Mouse (Mus musculus): ENCODE measurements around the gene Tmie. TPM values are rescaled to one million over a fixed set of nuclear protein-coding genes. Genes with fewer than 3 reads are reported as not detected.

Tmie gene
- polyA plus RNA-seq, 1 experiment = 1.6 TPM

GRCm38 (mm10) chr9:110902271-110902670 lies 22.4 kb upstream of the Tmie start:
- H3K4me3 ChIP-seq (ENCODE audit: low read depth, low read length) = no peak overlapping the region
- no peaks in the 10 kb centered on the region for H3K4me1 ChIP-seq (ENCODE audit: control insufficient read depth, insufficient read depth, low read length)
- H3K9me3 ChIP-seq (replicated peaks; ENCODE audit: control insufficient read depth, insufficient read depth, low read length, poor library complexity, severe bottlenecking) = peaks cover 2% of the 10 kb centered on the region; the same call in 1 of the 2 replicates
- TF ChIP-seq CTCF (IDR thresholded peaks at IDR 0.05; ENCODE audit: low read depth, low read length) (no peak), EP300 (IDR thresholded peaks at IDR 0.05; ENCODE audit: insufficient read depth, low read depth, low read length) (no peak), POLR2A (IDR thresholded peaks at IDR 0.05; ENCODE audit: insufficient read depth, low read length) (no peak)
- H3K9ac ChIP-seq (ENCODE audit: low read depth, poor library complexity, severe bottlenecking) = no peak overlapping the region
- no peaks in the 10 kb centered on the region for H3K27me3 ChIP-seq (ENCODE audit: control insufficient read depth, insufficient read depth, low read length, poor library complexity, severe bottlenecking)
- H3K27ac ChIP-seq (ENCODE audit: insufficient read depth, low read length) = no peak overlapping the region
- H3K36me3 ChIP-seq (ENCODE audit: control insufficient read depth, insufficient read depth, low read length, poor library complexity, severe bottlenecking) = no peaks in the 10 kb centered on the region

GRCm38 (mm10) chr9:110901204-110901603 lies 21.3 kb upstream of the Tmie start:
- Histone ChIP-seq H3K4me1 (ENCODE audit: control insufficient read depth, insufficient read depth, low read length) (no peaks in the 10 kb centered on the region), H3K9me3 (replicated peaks; ENCODE audit: control insufficient read depth, insufficient read depth, low read length, poor library complexity, severe bottlenecking) (no peaks in the 10 kb centered on the region), H3K36me3 (ENCODE audit: control insufficient read depth, insufficient read depth, low read length, poor library complexity, severe bottlenecking) (no peaks in the 10 kb centered on the region), H3K27me3 (ENCODE audit: control insufficient read depth, insufficient read depth, low read length, poor library complexity, severe bottlenecking) (no peaks in the 10 kb centered on the region), H3K4me3 (ENCODE audit: low read depth, low read length) (no peak overlapping the region), H3K9ac (ENCODE audit: low read depth, poor library complexity, severe bottlenecking) (no peak overlapping the region), H3K27ac (ENCODE audit: insufficient read depth, low read length) (no peak overlapping the region)
- no peak for TF ChIP-seq POLR2A (IDR thresholded peaks at IDR 0.05; ENCODE audit: insufficient read depth, low read length)
- no peak for TF ChIP-seq CTCF (IDR thresholded peaks at IDR 0.05; ENCODE audit: low read depth, low read length)
- TF ChIP-seq EP300 (IDR thresholded peaks at IDR 0.05; ENCODE audit: insufficient read depth, low read depth, low read length) = no peak

DNA sequence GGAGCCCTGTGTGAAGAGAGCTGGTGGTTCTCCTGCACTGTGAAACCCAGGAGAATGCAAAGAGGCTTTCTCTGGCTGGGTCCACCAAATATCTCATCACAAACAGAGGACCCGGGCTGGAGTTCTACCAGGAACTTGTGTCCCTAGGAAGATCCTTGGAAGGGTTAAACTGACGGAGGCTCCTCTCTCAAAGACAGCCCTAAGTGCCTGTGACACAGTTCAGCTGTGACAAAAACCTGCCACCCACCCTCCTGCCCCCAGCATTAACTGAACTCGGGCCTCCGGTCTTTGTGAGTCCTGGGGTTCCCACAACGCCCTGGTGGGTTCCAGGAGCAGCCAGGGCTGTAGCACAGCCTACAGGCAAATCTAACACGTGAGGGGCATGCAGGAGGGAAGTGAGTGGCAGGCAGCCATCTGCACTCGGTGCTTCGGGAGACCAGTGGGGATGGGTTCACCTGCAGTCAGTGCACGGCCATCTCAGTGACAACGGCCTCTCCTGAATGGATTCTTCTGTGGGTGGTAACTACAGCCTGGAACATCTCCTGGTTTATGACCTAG lies 19.6 kb upstream of the Tmie start:
- Histone ChIP-seq H3K4me1 (ENCODE audit: control insufficient read depth, insufficient read depth, low read length) (no peaks in the 10 kb centered on the region), H3K4me3 (ENCODE audit: low read depth, low read length) (no peak overlapping the region), H3K9me3 (replicated peaks; ENCODE audit: control insufficient read depth, insufficient read depth, low read length, poor library complexity, severe bottlenecking) (no peaks in the 10 kb centered on the region), H3K9ac (ENCODE audit: low read depth, poor library complexity, severe bottlenecking) (no peak overlapping the region), H3K27ac (ENCODE audit: insufficient read depth, low read length) (no peak overlapping the region), H3K36me3 (ENCODE audit: control insufficient read depth, insufficient read depth, low read length, poor library complexity, severe bottlenecking) (no peaks in the 10 kb centered on the region), H3K27me3 (ENCODE audit: control insufficient read depth, insufficient read depth, low read length, poor library complexity, severe bottlenecking) (no peaks in the 10 kb centered on the region)
- TF ChIP-seq CTCF (IDR thresholded peaks at IDR 0.05; ENCODE audit: low read depth, low read length) = no peak
- no peak for TF ChIP-seq POLR2A (IDR thresholded peaks at IDR 0.05; ENCODE audit: insufficient read depth, low read length)
- no peak for TF ChIP-seq EP300 (IDR thresholded peaks at IDR 0.05; ENCODE audit: insufficient read depth, low read depth, low read length)

DNA sequence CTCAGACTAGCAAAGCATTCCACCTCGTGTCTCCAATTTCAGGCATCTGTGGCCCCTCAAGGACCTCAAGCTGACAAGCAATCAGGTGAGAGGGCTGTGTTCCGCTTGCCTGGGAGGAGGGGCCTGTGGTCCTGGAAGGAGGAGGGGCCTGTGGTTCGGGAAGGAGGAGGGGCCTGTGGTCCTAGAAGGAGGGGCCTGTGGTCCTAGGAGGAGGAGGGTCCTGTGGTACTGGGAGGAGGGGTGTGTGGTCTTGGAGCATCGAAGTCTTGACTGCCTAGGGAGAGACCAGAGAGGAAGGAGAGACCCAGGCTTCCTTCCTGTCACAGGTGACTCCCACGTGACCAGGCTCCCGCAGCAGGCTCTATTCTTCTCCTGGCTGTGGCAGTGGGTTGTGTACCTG lies 16.7 kb upstream of the Tmie start:
- peak overlapping the region; percentile 38; the same call in 1 of the 2 replicates for H3K27ac ChIP-seq (ENCODE audit: insufficient read depth, low read length)
- H3K27me3 ChIP-seq (ENCODE audit: control insufficient read depth, insufficient read depth, low read length, poor library complexity, severe bottlenecking) = no peaks in the 10 kb centered on the region
- TF ChIP-seq EP300 (IDR thresholded peaks at IDR 0.05; ENCODE audit: insufficient read depth, low read depth, low read length) (no peak), CTCF (IDR thresholded peaks at IDR 0.05; ENCODE audit: low read depth, low read length) (no peak), POLR2A (IDR thresholded peaks at IDR 0.05; ENCODE audit: insufficient read depth, low read length) (no peak)
- no peaks in the 10 kb centered on the region for H3K9me3 ChIP-seq (replicated peaks; ENCODE audit: control insufficient read depth, insufficient read depth, low read length, poor library complexity, severe bottlenecking)
- H3K9ac ChIP-seq (ENCODE audit: low read depth, poor library complexity, severe bottlenecking) = no peak overlapping the region
- peak overlapping the region; percentile 47 for H3K4me3 ChIP-seq (ENCODE audit: low read depth, low read length)
- H3K36me3 ChIP-seq (ENCODE audit: control insufficient read depth, insufficient read depth, low read length, poor library complexity, severe bottlenecking) = no peaks in the 10 kb centered on the region
- H3K4me1 ChIP-seq (ENCODE audit: control insufficient read depth, insufficient read depth, low read length) = no peaks in the 10 kb centered on the region

DNA sequence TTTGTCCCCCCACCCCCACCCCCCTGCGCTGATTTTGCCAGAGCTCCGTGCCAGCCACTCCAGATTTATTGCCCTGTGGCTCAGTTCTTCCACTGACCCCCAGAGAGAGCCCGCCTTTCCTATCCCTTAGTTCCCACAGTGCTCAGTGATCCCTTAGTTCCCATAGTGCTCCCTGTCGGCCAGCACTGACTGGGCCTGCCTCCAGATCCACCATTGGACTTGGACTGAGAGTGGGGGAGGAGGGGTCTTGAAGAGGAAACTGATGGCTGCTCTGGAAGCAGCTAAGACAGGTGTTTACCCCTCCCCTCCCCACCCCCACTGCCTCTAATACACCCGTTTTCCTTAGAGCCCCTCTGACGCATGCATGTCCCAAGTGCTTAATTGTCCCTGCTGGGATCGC lies 16.1 kb upstream of the Tmie start:
- Histone ChIP-seq H3K9me3 (replicated peaks; ENCODE audit: control insufficient read depth, insufficient read depth, low read length, poor library complexity, severe bottlenecking) (no peaks in the 10 kb centered on the region), H3K27me3 (ENCODE audit: control insufficient read depth, insufficient read depth, low read length, poor library complexity, severe bottlenecking) (no peaks in the 10 kb centered on the region), H3K4me1 (ENCODE audit: control insufficient read depth, insufficient read depth, low read length) (no peaks in the 10 kb centered on the region), H3K27ac (ENCODE audit: insufficient read depth, low read length) (peak overlapping the region; percentile 38; the same call in 1 of the 2 replicates), H3K4me3 (ENCODE audit: low read depth, low read length) (peak overlapping the region; percentile 47), H3K9ac (ENCODE audit: low read depth, poor library complexity, severe bottlenecking) (peak overlapping the region; percentile 15; the same call in 1 of the 2 replicates), H3K36me3 (ENCODE audit: control insufficient read depth, insufficient read depth, low read length, poor library complexity, severe bottlenecking) (no peaks in the 10 kb centered on the region)
- no peak for TF ChIP-seq CTCF (IDR thresholded peaks at IDR 0.05; ENCODE audit: low read depth, low read length)
- TF ChIP-seq POLR2A (IDR thresholded peaks at IDR 0.05; ENCODE audit: insufficient read depth, low read length) = no peak
- no peak for TF ChIP-seq EP300 (IDR thresholded peaks at IDR 0.05; ENCODE audit: insufficient read depth, low read depth, low read length)

DNA sequence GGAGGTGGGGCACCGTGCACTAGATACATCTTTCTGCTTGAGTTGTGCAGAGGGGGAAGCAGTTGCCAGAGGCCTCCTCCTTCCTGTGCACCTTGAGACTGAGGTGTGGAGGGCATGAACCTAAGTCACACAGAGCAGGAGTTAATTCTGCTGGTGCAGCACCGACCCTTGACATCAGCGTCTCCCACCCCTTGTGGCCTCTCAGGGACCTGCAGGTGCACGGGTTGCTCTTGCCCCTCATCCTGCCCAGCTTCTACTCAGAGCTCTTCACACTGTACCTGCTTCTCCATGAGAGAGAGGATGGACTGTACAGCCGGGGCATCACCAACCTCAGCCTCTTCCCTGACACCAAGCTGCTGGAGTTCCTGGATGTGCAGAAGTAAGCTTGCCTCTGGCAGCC lies 15.6 kb upstream of the Tmie start:
- Histone ChIP-seq H3K27ac (ENCODE audit: insufficient read depth, low read length) (no peak overlapping the region), H3K4me1 (ENCODE audit: control insufficient read depth, insufficient read depth, low read length) (no peaks in the 10 kb centered on the region), H3K27me3 (ENCODE audit: control insufficient read depth, insufficient read depth, low read length, poor library complexity, severe bottlenecking) (no peaks in the 10 kb centered on the region), H3K9ac (ENCODE audit: low read depth, poor library complexity, severe bottlenecking) (no peak overlapping the region), H3K9me3 (replicated peaks; ENCODE audit: control insufficient read depth, insufficient read depth, low read length, poor library complexity, severe bottlenecking) (no peaks in the 10 kb centered on the region), H3K4me3 (ENCODE audit: low read depth, low read length) (no peak overlapping the region), H3K36me3 (ENCODE audit: control insufficient read depth, insufficient read depth, low read length, poor library complexity, severe bottlenecking) (no peaks in the 10 kb centered on the region)
- TF ChIP-seq CTCF (IDR thresholded peaks at IDR 0.05; ENCODE audit: low read depth, low read length) (peak; percentile 18), POLR2A (IDR thresholded peaks at IDR 0.05; ENCODE audit: insufficient read depth, low read length) (no peak)

Data from ES-Bruce4 (cell line).